Mouse (Mus musculus) monocyte, adult 2 months (primary cell): ENCODE measurements around the gene Tm9sf2.
"Not testable (repeated sequence)": the region's sequence is repeated elsewhere in the genome, so short reads cannot be mapped to it uniquely, and the experiment has no call there.

Experiments used
- DNase-seq, 2 experiments: peaks; one replicate each; pipeline ENCODE4 v3.0.0; 2022; ENCODE audit warnings: low spot score in 2 of 2, low read depth in 1 of 2

Tm9sf2 gene

GRCm38 (mm10) chr14:122099584-122099983 lies 7.3 kb upstream of the Tm9sf2 start:
- DNase-seq: no peak

- not testable (repeated sequence) for DNase-seq
Measured at GRCm38 (mm10) chr14:122101890-122102289, 4.9 kb upstream of the Tm9sf2 start.

DNA sequence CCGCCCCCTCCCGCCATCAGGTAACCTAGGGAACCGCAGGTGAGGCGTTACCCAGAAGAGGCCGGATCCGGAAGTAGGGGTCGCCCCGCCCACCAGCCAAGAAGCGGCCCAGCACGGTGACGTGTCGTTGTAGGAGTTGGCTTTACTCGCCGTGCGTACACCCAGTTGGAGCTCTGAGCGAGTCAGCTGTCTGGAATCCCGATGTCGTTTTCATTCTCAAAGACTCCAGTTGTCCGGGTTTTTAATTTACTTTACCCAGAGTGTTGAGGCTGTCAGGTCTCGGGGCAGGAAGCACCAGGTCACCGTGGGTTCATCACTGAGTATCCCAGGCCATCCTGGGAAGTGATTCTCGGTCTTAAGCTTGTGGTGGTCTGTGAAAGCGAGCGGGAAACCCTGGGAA lies 2.0 kb upstream of the Tm9sf2 start:
- DNase-seq: peak; percentile 73 to 81

- no peak for DNase-seq
Measured at GRCm38 (mm10) chr14:122105391-122106285, 1.2 kb upstream of the Tm9sf2 start.

- DNase-seq: peak in 1 of 2 experiments; percentile 3
Measured at GRCm38 (mm10) chr14:122107481-122108214, 810 bp downstream of the Tm9sf2 start.

GRCm38 (mm10) chr14:122111681-122112080 lies 4.8 kb downstream of the Tm9sf2 start:
- no peak for DNase-seq

DNA sequence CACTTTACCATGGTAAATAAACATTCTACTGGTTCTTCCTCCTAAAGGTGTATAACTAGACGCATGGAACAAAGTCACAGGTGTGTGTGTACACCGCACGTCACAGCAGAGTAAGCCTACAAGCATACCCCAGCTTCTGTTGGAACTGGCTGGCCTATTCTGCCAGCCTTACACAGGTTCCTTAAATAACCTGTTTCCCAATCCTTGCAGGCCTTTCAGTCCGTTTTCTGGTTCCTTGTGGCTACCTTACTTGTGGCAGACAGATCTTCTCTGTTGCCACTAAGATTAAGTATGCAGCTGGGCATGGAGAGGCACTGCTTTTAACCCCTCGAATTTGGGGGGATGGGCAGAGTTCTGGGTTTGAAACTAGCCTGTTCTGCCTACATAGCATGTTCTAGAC lies 5.5 kb downstream of the Tm9sf2 start:
- DNase-seq: no peak

DNA sequence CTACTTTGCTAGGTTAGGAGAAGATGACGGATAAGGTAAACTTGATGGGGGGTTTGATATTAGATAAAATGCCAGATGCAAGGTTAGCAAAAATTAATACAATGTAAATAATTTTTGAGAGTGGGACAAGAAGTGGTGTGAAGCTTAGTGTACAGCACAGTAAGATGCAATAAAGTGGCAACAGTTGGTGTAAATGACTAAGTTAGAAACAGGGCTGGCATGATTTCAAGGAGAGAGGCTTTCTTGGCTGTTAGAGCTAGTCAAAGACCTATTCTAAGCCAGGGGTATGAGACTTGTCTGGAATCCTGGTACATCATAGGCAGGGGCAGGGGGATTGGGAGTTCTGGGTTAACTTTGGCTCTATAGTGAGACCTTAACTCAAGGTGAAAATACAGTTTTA lies 9.4 kb downstream of the Tm9sf2 start:
- DNase-seq: no peak

DNA sequence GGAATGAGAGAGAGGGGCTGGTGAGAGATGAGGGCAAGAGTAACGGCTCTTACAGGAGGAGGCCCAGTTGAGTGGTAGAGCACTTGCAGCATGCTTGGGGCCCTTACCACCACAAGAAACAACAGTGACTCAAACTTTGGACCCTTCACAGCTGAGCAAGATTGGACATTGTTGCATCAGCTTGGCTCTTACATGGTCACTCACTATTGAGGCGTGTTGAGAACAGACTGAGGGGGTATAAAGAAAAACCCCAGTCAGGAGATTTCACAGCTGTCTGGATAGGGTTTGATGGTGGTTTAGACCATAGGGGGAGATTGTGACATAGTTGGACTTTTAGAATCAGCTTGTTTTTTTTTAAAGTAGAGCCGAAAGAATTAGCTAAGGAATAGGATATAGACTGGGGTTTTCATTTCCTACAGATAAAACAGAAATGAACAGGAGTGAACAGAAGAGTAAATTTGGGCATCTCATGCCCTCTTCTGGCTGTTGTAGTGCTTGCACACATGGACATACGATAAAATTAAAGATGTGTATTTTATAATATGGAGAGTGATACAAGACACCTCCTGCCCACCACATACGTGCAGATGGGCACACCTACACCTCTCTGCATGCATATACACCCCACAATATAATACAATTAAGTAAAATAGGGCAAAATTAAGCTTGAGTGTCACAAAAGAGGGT lies 23.4 kb downstream of the Tm9sf2 start:
- no peak for DNase-seq

GRCm38 (mm10) chr14:122131644-122132043 lies 24.8 kb downstream of the Tm9sf2 start:
- DNase-seq: no peak

GRCm38 (mm10) chr14:122136368-122136928 lies 29.6 kb downstream of the Tm9sf2 start:
- DNase-seq: no peak

DNA sequence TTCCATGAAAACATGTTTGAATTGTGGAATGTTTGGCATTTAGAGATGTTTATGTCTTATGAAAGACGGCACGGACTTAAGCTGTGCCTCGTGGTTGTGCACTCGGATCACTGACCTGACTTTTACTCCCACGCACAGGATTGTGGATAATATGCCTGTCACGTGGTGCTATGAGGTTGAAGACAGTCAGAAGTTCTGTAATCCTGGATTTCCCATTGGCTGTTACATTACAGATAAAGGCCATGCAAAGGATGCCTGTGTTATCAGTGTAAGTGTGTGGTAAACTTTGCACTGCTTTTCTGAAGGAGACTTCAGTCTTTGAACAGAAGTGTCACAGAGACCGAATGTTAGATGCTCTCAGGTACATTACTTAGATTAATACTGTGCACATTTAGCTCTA lies 30.4 kb downstream of the Tm9sf2 start:
- DNase-seq: no peak

- DNase-seq: no peak
Measured at GRCm38 (mm10) chr14:122140126-122140525, 33.3 kb downstream of the Tm9sf2 start.

- no peak for DNase-seq
Measured at GRCm38 (mm10) chr14:122143585-122144269, 36.9 kb downstream of the Tm9sf2 start.

GRCm38 (mm10) chr14:122145374-122145773 lies 38.5 kb downstream of the Tm9sf2 start:
- DNase-seq: no peak

DNA sequence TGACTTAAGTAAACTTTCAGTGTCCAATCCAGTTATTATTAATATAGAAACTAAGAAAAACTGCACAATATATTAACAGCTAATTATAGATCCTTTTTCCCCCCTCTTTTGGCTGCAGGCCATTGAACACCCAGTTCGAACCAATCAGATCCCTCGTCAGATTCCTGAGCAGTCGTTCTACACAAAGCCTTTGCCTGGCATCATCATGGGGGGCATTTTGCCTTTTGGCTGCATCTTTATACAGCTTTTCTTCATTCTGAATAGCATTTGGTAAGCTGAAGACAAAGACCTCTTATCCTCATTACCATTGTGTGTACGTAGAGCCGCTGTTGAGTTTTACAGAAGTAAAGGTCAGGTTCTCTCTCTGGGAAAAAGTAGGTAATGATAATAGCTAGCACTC lies 43.8 kb downstream of the Tm9sf2 start:
- no peak for DNase-seq

DNA sequence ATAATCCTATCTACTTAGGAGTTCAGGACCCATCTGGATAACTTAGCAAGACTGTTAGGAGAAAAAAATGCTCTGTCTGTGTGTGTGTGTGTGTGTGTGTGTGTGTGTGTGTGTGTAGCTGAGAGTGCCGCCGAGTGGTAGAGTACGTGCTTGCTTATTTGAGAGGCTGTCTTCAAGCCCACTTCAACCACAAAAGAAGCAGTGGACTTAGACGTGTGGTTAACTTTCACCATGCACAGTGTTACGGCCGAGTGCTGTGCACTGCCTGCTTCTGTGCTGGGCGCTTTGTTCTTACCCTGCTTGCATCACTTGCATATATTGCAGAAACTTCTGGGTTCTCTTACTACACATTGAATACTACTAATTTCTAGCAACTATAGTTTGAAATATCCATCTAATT lies 50.9 kb downstream of the Tm9sf2 start:
- DNase-seq: no peak

DNA sequence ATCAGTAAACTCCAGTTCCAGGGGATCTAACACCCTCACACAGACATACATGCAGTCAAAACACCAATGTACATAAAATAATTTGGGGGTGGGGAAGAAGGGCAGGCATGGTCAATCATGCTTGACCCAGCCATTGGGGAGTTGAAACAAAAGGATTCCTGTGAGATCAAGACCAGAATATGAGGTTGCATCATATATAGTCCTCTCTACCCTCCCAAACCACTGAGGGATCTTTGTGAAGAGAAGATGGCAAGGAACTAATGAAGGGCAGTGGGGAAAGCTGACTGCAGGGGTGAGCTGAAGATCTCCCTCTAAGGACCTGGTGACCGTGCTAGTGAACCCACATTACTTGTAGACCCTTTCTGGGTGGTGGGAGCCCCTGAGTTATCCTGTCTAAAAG lies 54.1 kb downstream of the Tm9sf2 start:
- no peak for DNase-seq

DNA sequence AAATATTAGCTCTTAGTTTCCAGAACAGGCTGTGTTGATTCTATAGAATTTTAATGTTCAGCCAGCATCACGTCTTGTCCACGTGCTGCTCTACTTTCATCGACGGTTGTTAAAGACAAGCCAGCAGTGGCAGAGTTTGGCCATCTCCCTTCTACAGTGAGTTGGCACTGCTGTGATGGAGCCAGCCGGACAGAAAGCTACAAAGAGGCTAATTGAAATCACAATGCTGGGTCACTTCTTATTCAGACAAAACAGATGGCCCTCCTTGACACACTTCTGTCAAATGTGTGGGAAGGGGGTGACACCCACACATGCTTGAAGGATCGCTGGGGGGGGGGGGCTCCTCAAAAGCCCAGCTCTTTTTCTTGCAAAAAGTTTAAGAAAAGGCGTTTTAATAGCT lies 62.1 kb downstream of the Tm9sf2 start:
- no peak for DNase-seq

DNA sequence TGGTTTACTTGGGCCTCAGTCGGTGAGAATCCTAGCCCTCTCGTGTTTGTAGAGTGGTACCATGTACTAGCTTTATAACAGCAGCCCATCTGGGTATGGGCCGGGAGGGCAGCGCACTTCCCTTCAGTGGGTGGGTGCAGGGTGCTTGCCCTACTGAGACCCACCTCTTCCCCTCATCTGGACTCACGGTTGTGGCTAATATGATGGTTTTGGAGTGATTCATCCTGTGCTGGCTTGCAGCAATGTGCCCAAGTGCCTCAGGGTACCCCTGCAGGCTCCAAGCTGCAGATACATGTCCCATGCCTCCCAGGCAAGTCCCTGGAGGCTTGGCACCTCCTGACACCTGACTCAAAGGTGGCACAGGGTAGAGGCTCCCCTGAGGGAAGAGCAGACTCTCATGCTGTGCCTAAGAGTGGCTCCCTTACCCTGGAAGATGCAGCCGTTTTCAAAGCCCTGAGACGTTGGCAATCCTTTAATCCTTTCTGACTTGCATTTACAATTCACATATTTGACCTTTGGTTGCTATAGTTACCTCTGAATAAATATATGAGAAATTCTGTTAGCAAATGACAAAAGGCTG lies 63.5 kb downstream of the Tm9sf2 start:
- DNase-seq: no peak
